Mouse (Mus musculus) stomach, postnatal 0 days (tissue): ENCODE results near the gene Gm45233.

ENCODE experiments used
- CTCF ChIP-seq: IDR thresholded peaks from 2 replicates; pipeline ENCODE4 v1.5.1; 2016; ENCODE audit warnings: antibody characterized with exemption, low read depth, mild to moderate bottlenecking, moderate library complexity
- EP300 ChIP-seq: optimal IDR thresholded peaks from 2 replicates; pipeline ENCODE3; 2016; ENCODE audit warnings: antibody characterized with exemption

GRCm38 (mm10) chr7:43407573-43407972, 36.4 kb upstream of the Gm45233 start:
- TF ChIP-seq EP300 (no peak), CTCF (no peak)
